Mouse (Mus musculus) liver, embryonic 14.5 days (tissue): ENCODE data around the gene Nrxn3. TPM values are rescaled to one million over a fixed set of nuclear protein-coding genes. Genes with fewer than 3 reads are reported as not detected.

Source experiments
- ATAC-seq: fragments of 200-750 bp; cut with Nextera tagmentation; 2 replicates; pipeline ENCODE4 v1.8.0; 2017; ENCODE audit warnings: moderate number of reproducible peaks, mild to moderate bottlenecking, moderate library complexity; ENCODE audit not compliant: insufficient read depth
- DNase-seq, 3 experiments: peaks; one replicate each; pipeline ENCODE4 v3.0.0-alpha.2; 2012 to 2013; ENCODE audit warnings: low read depth in 3 of 3, low spot score in 3 of 3
- H3K27ac ChIP-seq: fragments of 300-500 bp; sonication (generic); 2 replicates; pipeline ENCODE4 v1.5.1; 2014; ENCODE audit warnings: moderate library complexity, mild to moderate bottlenecking, control low read depth, inconsistent platforms
- H3K27me3 ChIP-seq: fragments of 300-500 bp; sonication (generic); 2 replicates; pipeline ENCODE4 v1.6.1; 2014; ENCODE audit warnings: mild to moderate bottlenecking, low read length, moderate library complexity; ENCODE audit not compliant: control insufficient read depth, insufficient read depth
- H3K36me3 ChIP-seq: fragments of 300-500 bp; sonication (generic); replicated peaks from 2 replicates; pipeline ENCODE4 v1.6.1; 2014; ENCODE audit warnings: low read depth; ENCODE audit not compliant: control insufficient read depth, insufficient read depth
- H3K4me1 ChIP-seq, 2 experiments: fragments of 200-500 bp in 1 of 2; fragments of 300-500 bp in 1 of 2; sonication (generic) in 1 of 2; replicated peaks; 2 replicates each; pipeline ENCODE4 v1.6.1; 2012 to 2014; ENCODE audit warnings: antibody characterized with exemption in 1 of 2, inconsistent platforms in 1 of 2, low read length in 1 of 2; ENCODE audit not compliant: control insufficient read depth in 2 of 2, insufficient read depth in 2 of 2
- H3K4me2 ChIP-seq: fragments of 300-500 bp; sonication (generic); 2 replicates; pipeline ENCODE4 v1.6.1; 2014; ENCODE audit warnings: low read depth, mild to moderate bottlenecking, control low read depth, moderate library complexity
- H3K4me3 ChIP-seq, 2 experiments: fragments of 200-500 bp in 1 of 2; fragments of 300-500 bp in 1 of 2; sonication (generic) in 1 of 2; 2 replicates each; pipeline ENCODE4 v1.5.1; 2012 to 2014; ENCODE audit warnings: low read depth in 2 of 2, low read length in 2 of 2, mild to moderate bottlenecking in 2 of 2, control low read depth in 1 of 2, inconsistent platforms in 1 of 2, moderate library complexity in 1 of 2; ENCODE audit not compliant: insufficient read depth in 1 of 2
- H3K9ac ChIP-seq: fragments of 300-500 bp; sonication (generic); replicated peaks from 2 replicates; pipeline ENCODE4 v1.6.1; 2014; ENCODE audit warnings: mild to moderate bottlenecking, control low read depth, moderate library complexity
- H3K9me3 ChIP-seq: fragments of 300-500 bp; sonication (generic); 2 replicates; pipeline ENCODE4 v1.6.1; 2016; ENCODE audit warnings: low read length, mixed read lengths; ENCODE audit not compliant: control insufficient read depth
- CTCF ChIP-seq: IDR thresholded peaks from 2 replicates; pipeline ENCODE4 v1.5.1; 2016; ENCODE audit warnings: antibody characterized with exemption, low read depth, control low read depth
- EP300 ChIP-seq: IDR thresholded peaks from 2 replicates; pipeline ENCODE4 v1.6.1; 2016; ENCODE audit warnings: antibody characterized with exemption, low read depth
- WGBS: fragments of 180-500 bp; shearing (Covaris S2); extraction: QIAGEN DNeasy Blood & Tissue Kit; methylation state at CpG from one replicate; pipeline ENCODE4 v1.1.7; 2014; ENCODE audit not compliant: insufficient replicate concordance; 5-methylcytosine and 5-hydroxymethylcytosine counted together
- polyA plus RNA-seq, 2 experiments: library from polyadenylated mRNA; depleted of rRNA in 1 of 2; stranded (reverse) in 1 of 2; unstranded in 1 of 2; fragments of >200 nt; fragmentation: Nextera tagmentation in 1 of 2; extraction: Ambion mirVana in 1 of 2; gene quantifications; 2 replicates each; pipeline versions ENCODE4 v1.2.1 to v1.2.3; 2012 to 2014

The Nrxn3 gene
- polyA plus RNA-seq, 2 experiments, result 0.12 to 0.38 TPM

- WGBS, result 51% methylated on average over 4 of the region's 4 CpGs
Observed at GRCm38 (mm10) chr12:88863069-88863468, 140.4 kb downstream of the Nrxn3 start.

GRCm38 (mm10) chr12:88868288-88868687 is 145.6 kb downstream of the Nrxn3 start:
- Histone ChIP-seq H3K9me3 (no peaks in the 10 kb centered on the region), H3K27ac (no peak overlapping the region), H3K4me2 (no peak overlapping the region), H3K27me3 (no peaks in the 10 kb centered on the region), H3K4me3 (no peak overlapping the region), H3K9ac (no peak overlapping the region), H3K36me3 (no peaks in the 10 kb centered on the region), H3K4me1 (no peaks in the 10 kb centered on the region)
- TF ChIP-seq CTCF (no peak), EP300 (no peak)
- DNase-seq (no peak), ATAC-seq (no peak)

More at GRCm38 (mm10) chr12:88863069-88863468, 140.4 kb downstream of the Nrxn3 start:
- no peaks in the 10 kb centered on the region for H3K27me3 ChIP-seq
- no peak for TF ChIP-seq CTCF
- TF ChIP-seq EP300, result no peak
- H3K36me3 ChIP-seq, result no peaks in the 10 kb centered on the region
- no peak overlapping the region for H3K4me2 ChIP-seq
- H3K27ac ChIP-seq, result no peak overlapping the region
- DNase-seq, result no peak
- H3K4me1 ChIP-seq, result no peaks in the 10 kb centered on the region
- H3K4me3 ChIP-seq, result no peak overlapping the region
- no peaks in the 10 kb centered on the region for H3K9me3 ChIP-seq
- H3K9ac ChIP-seq, result no peak overlapping the region
- ATAC-seq, result no peak

- no peak for TF ChIP-seq CTCF
- no peak for TF ChIP-seq EP300
- DNase-seq (no peak), ATAC-seq (no peak)
- Histone ChIP-seq H3K4me3 (no peak overlapping the region), H3K36me3 (no peaks in the 10 kb centered on the region), H3K4me2 (no peak overlapping the region), H3K27me3 (no peaks in the 10 kb centered on the region), H3K9me3 (no peaks in the 10 kb centered on the region), H3K9ac (no peak overlapping the region), H3K27ac (no peak overlapping the region), H3K4me1 (no peaks in the 10 kb centered on the region)
- 29% methylated on average over 1 of the region's 1 CpGs for WGBS
Observed at GRCm38 (mm10) chr12:88897331-88897730, 174.7 kb downstream of the Nrxn3 start.

GRCm38 (mm10) chr12:88900014-88900727 is 177.5 kb downstream of the Nrxn3 start:
- DNase-seq (no peak), ATAC-seq (no peak)
- H3K4me3 ChIP-seq, result no peak overlapping the region
- H3K27me3 ChIP-seq, result no peaks in the 10 kb centered on the region
- H3K9ac ChIP-seq, result no peak overlapping the region
- TF ChIP-seq CTCF (no peak), EP300 (no peak)
- H3K4me1 ChIP-seq, result no peaks in the 10 kb centered on the region
- no peaks in the 10 kb centered on the region for H3K36me3 ChIP-seq
- H3K4me2 ChIP-seq, result no peak overlapping the region
- H3K27ac ChIP-seq, result no peak overlapping the region
- WGBS, result 60% methylated on average over 7 of the region's 7 CpGs
- no peaks in the 10 kb centered on the region for H3K9me3 ChIP-seq

GRCm38 (mm10) chr12:88900728-88901080 is 178.0 kb downstream of the Nrxn3 start:
- H3K4me3 ChIP-seq, result no peak overlapping the region
- H3K27me3 ChIP-seq, result no peaks in the 10 kb centered on the region
- H3K9ac ChIP-seq, result no peak overlapping the region
- H3K9me3 ChIP-seq, result no peaks in the 10 kb centered on the region
- DNase-seq (no peak), ATAC-seq (no peak)
- no peaks in the 10 kb centered on the region for H3K4me1 ChIP-seq
- no peak overlapping the region for H3K27ac ChIP-seq
- no peak for TF ChIP-seq CTCF
- no peak for TF ChIP-seq EP300
- no peak overlapping the region for H3K4me2 ChIP-seq
- WGBS, result 13% methylated on average over 1 of the region's 1 CpGs
- H3K36me3 ChIP-seq, result no peaks in the 10 kb centered on the region
